Mouse (Mus musculus) stomach, embryonic 14.5 days (tissue): ENCODE data around the gene Gm12394. TPM values are rescaled to one million over a fixed set of nuclear protein-coding genes. Genes with fewer than 3 reads are reported as not detected.
"Not testable (repeated sequence)": the region's sequence is repeated elsewhere in the genome, so short reads cannot be mapped to it uniquely, and the experiment has no call there.

Experiments used
- ATAC-seq: fragments of 200-750 bp; cut with Nextera tagmentation; 2 replicates; pipeline ENCODE4 v1.8.0; 2017; ENCODE audit warnings: low read depth, moderate TSS enrichment; ENCODE audit not compliant: insufficient number of reproducible peaks, insufficient read depth, low FRiP score
- H3K27ac ChIP-seq: fragments of 300-500 bp; sonication (generic); 2 replicates; pipeline ENCODE4 v1.5.1; 2014; ENCODE audit warnings: mild to moderate bottlenecking, low read length, moderate library complexity, mixed read lengths
- H3K27me3 ChIP-seq: fragments of 300-500 bp; sonication (generic); 2 replicates; pipeline ENCODE4 v1.6.1; 2014; ENCODE audit warnings: low read length, control low read depth, mixed read lengths; ENCODE audit not compliant: control insufficient read depth, insufficient read depth
- H3K36me3 ChIP-seq: fragments of 300-500 bp; sonication (generic); 2 replicates; pipeline ENCODE4 v1.6.1; 2014; ENCODE audit warnings: mild to moderate bottlenecking, control low read depth, low read length, moderate library complexity, mixed read lengths; ENCODE audit not compliant: control insufficient read depth, insufficient read depth
- H3K4me1 ChIP-seq: fragments of 300-500 bp; sonication (generic); 2 replicates; pipeline ENCODE4 v1.6.1; 2014; ENCODE audit warnings: low read length, control low read depth, mixed read lengths; ENCODE audit not compliant: control insufficient read depth, insufficient read depth
- H3K4me2 ChIP-seq: fragments of 300-500 bp; sonication (generic); replicated peaks from 2 replicates; pipeline ENCODE4 v1.6.1; 2014; ENCODE audit warnings: low read depth, low read length, control low read depth
- H3K4me3 ChIP-seq: fragments of 300-500 bp; sonication (generic); 2 replicates; pipeline ENCODE4 v1.5.1; 2014; ENCODE audit warnings: low read depth, low read length, control low read depth
- H3K9ac ChIP-seq: fragments of 300-500 bp; sonication (generic); replicated peaks from 2 replicates; pipeline ENCODE4 v1.6.1; 2014; ENCODE audit warnings: low read depth, mild to moderate bottlenecking, control low read depth, low read length, moderate library complexity, mixed read lengths
- H3K9me3 ChIP-seq: fragments of 300-500 bp; sonication (generic); 2 replicates; pipeline ENCODE4 v1.6.1; 2016; ENCODE audit warnings: low read depth, low read length, control low read depth; ENCODE audit not compliant: control insufficient read depth
- WGBS: fragments of 180-500 bp; shearing (Covaris S2); extraction: QIAGEN DNeasy Blood & Tissue Kit; methylation state at CpG from one replicate; pipeline ENCODE4 v1.1.7; 2014; 5-methylcytosine and 5-hydroxymethylcytosine counted together
- polyA plus RNA-seq: library from polyadenylated mRNA; unstranded; fragments of >200 nt; fragmentation: Nextera tagmentation; extraction: Ambion mirVana; gene quantifications from 2 replicates; pipeline ENCODE4 v1.2.1, GENCODE M21; 2014

Gm12394 gene
- polyA plus RNA-seq: 0.17 TPM in 1 of 2 replicates, not detected in the other

- not testable (repeated sequence) for H3K36me3 ChIP-seq, H3K27me3 ChIP-seq, H3K4me3 ChIP-seq, ATAC-seq, H3K9me3 ChIP-seq, H3K27ac ChIP-seq, H3K4me2 ChIP-seq, H3K9ac ChIP-seq, H3K4me1 ChIP-seq
- WGBS: 73% methylated on average over 1 of the region's 1 CpGs
Observed at GRCm38 (mm10) chr4:42856671-42857070, at the start of gene Gm12394. TSS of gene Gm12394 (minus strand) at chr4:42856771.

GRCm38 (mm10) chr4:42904966-42905365 is 48.4 kb upstream of the Gm12394 start:
- no peak for ATAC-seq

DNA sequence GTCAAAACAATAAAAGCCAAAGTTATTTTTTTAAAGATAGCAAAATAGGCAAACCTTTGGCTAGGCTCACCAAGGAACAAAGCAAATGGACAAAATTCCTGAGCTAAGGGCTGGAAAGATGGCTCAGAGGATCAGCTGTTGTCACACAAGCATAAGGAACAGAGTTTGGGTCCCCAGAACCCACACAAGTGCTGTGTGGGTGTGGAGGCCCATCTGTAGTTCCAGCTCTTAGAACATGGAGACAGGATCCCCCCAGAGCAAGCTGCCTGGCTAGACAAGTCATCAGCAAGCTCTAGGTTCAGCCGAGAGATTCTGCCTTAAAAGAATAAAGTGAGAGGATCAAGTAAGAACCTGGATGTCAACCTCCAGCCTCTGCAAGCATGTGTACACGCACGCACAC is 48.0 kb upstream of the Gm12394 start:
- H3K27me3 ChIP-seq: no peaks in the 10 kb centered on the region
- no peaks in the 10 kb centered on the region for H3K4me1 ChIP-seq
- H3K9ac ChIP-seq: no peak overlapping the region
- no peak overlapping the region for H3K4me3 ChIP-seq
- no peak overlapping the region for H3K4me2 ChIP-seq
- ATAC-seq: no peak
- H3K9me3 ChIP-seq: no peaks in the 10 kb centered on the region
- no peaks in the 10 kb centered on the region for H3K36me3 ChIP-seq
- 93% methylated on average over 3 of the region's 3 CpGs for WGBS
- H3K27ac ChIP-seq: no peak overlapping the region

More at GRCm38 (mm10) chr4:42904966-42905365, 48.4 kb upstream of the Gm12394 start:
- H3K9ac ChIP-seq: no peak overlapping the region
- H3K4me1 ChIP-seq: no peaks in the 10 kb centered on the region
- H3K27me3 ChIP-seq: no peaks in the 10 kb centered on the region
- H3K27ac ChIP-seq: no peak overlapping the region
- no peaks in the 10 kb centered on the region for H3K9me3 ChIP-seq
- H3K4me2 ChIP-seq: no peak overlapping the region
- H3K4me3 ChIP-seq: no peak overlapping the region
- H3K36me3 ChIP-seq: no peaks in the 10 kb centered on the region
- 80% methylated on average over 6 of the region's 6 CpGs for WGBS

- 16% methylated on average over 1 of the region's 1 CpGs for WGBS
- Histone ChIP-seq H3K27me3 (no peaks in the 10 kb centered on the region), H3K9me3 (no peaks in the 10 kb centered on the region), H3K4me2 (no peak overlapping the region), H3K4me1 (no peaks in the 10 kb centered on the region), H3K4me3 (no peak overlapping the region), H3K36me3 (no peaks in the 10 kb centered on the region), H3K27ac (no peak overlapping the region), H3K9ac (no peak overlapping the region)
- no peak for ATAC-seq
Observed at GRCm38 (mm10) chr4:42903942-42904341, 47.4 kb upstream of the Gm12394 start.

DNA sequence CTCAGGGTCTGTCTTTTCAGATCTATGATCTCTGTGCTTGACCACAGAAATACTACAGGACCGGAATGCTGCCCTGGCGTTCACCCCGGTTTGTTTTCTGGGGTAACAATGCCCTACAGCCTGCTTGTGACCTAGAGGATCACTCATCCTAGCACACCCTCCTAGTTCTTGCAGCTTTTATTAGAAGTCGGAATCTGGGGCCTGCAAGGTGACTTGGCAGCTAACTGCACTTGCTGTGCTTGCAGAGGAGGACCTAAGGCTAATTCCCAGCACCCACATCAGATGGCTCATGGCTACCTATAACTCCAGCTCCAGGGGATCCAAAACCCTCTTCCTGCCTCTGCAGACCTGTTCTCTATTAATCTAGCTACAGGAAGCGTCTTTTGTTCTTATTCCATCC is 46.2 kb upstream of the Gm12394 start:
- no peaks in the 10 kb centered on the region for H3K4me1 ChIP-seq
- H3K36me3 ChIP-seq: no peaks in the 10 kb centered on the region
- H3K9ac ChIP-seq: no peak overlapping the region
- H3K9me3 ChIP-seq: no peaks in the 10 kb centered on the region
- ATAC-seq: no peak
- H3K4me2 ChIP-seq: no peak overlapping the region
- H3K27ac ChIP-seq: no peak overlapping the region
- 87% methylated on average over 5 of the region's 5 CpGs for WGBS
- no peaks in the 10 kb centered on the region for H3K27me3 ChIP-seq
- no peak overlapping the region for H3K4me3 ChIP-seq

DNA sequence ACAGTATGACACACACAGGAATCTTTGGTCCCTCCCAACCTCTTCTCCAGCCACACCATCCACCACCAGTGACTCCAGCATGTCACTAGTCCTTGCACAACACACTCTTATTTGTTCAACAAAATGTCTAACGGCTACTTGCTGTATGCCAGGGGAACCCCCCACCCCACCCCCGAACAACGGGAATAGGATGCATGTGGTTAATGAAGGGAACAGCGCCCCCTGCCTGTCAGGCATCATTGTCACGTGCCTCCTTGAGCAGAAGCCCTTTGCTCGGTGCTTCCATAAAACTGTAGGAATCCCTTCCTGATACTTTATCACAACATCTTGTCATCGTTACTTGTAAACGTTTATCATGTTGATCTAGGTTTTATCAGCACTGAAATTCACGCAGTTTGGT is 45.6 kb upstream of the Gm12394 start:
- Histone ChIP-seq H3K27ac (no peak overlapping the region), H3K27me3 (no peaks in the 10 kb centered on the region), H3K9ac (no peak overlapping the region), H3K4me1 (no peaks in the 10 kb centered on the region), H3K36me3 (no peaks in the 10 kb centered on the region), H3K9me3 (no peaks in the 10 kb centered on the region), H3K4me3 (no peak overlapping the region), H3K4me2 (no peak overlapping the region)
- ATAC-seq: no peak
- WGBS: 54% methylated on average over 9 of the region's 9 CpGs

- H3K4me2 ChIP-seq: no peak overlapping the region
- no peaks in the 10 kb centered on the region for H3K27me3 ChIP-seq
- H3K27ac ChIP-seq: no peak overlapping the region
- no peak overlapping the region for H3K9ac ChIP-seq
- no peaks in the 10 kb centered on the region for H3K4me1 ChIP-seq
- 67% methylated on average over 5 of the region's 5 CpGs for WGBS
- no peaks in the 10 kb centered on the region for H3K9me3 ChIP-seq
- no peak for ATAC-seq
- no peak overlapping the region for H3K4me3 ChIP-seq
- no peaks in the 10 kb centered on the region for H3K36me3 ChIP-seq
Observed at GRCm38 (mm10) chr4:42900878-42901277, 44.3 kb upstream of the Gm12394 start.

DNA sequence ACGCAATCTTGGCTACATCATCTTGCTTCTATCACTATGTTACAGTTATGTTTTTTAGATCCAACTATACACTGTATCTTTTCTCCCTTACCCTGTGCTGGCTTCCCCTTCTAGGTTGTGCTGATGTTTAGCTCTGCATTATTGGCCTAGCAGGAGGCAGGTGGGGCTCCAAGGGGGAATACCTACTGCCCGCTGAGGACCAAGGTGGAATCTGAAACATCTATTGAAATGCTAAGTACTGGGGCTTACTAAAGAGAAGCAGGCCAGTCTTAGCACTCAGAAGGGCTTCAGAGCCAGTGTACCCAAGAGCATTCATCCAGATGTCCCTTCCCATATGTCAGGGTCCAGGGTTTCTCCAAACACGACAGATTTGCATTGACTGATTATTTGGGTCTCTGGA is 42.3 kb upstream of the Gm12394 start:
- no peaks in the 10 kb centered on the region for H3K9me3 ChIP-seq
- no peaks in the 10 kb centered on the region for H3K36me3 ChIP-seq
- H3K4me3 ChIP-seq: no peak overlapping the region
- H3K4me2 ChIP-seq: no peak overlapping the region
- H3K27me3 ChIP-seq: no peaks in the 10 kb centered on the region
- no peaks in the 10 kb centered on the region for H3K4me1 ChIP-seq
- 38% methylated on average over 3 of the region's 3 CpGs for WGBS
- ATAC-seq: no peak
- H3K9ac ChIP-seq: no peak overlapping the region
- no peak overlapping the region for H3K27ac ChIP-seq

- 78% methylated on average over 7 of the region's 7 CpGs for WGBS
- no peaks in the 10 kb centered on the region for H3K27me3 ChIP-seq
- no peak for ATAC-seq
- H3K9me3 ChIP-seq: no peaks in the 10 kb centered on the region
- no peaks in the 10 kb centered on the region for H3K4me1 ChIP-seq
- H3K4me3 ChIP-seq: no peak overlapping the region
- no peaks in the 10 kb centered on the region for H3K36me3 ChIP-seq
- H3K27ac ChIP-seq: no peak overlapping the region
- H3K9ac ChIP-seq: no peak overlapping the region
- H3K4me2 ChIP-seq: no peak overlapping the region
Observed at GRCm38 (mm10) chr4:42895118-42895517, 38.5 kb upstream of the Gm12394 start.
